Mouse (Mus musculus) lung, postnatal 4 days (tissue): ENCODE measurements at regions not wholly inside any gene's neighbourhood (a gene's known extent, or its start where the extent isn't known, plus 50 kb on each side); places are given as distances from the start of the nearest gene placed in this dataset.
A peak's percentile ranks its signal among the peaks of the same experiment; 100 is the strongest.
"Not testable (repeated sequence)": the region's sequence is repeated elsewhere in the genome, so short reads cannot be mapped to it uniquely, and the experiment has no call there.

Experiments
- DNase-seq, 2 experiments: peaks; one replicate each; pipeline ENCODE4 v3.0.0; 2021

GRCm38 (mm10) chr1:4570730-4571129 lies 237.0 kb upstream of the Gm37988 start:
- DNase-seq: no peak

- DNase-seq: peak; percentile 85 to 94
These were observed 236.1 kb upstream of the Gm37988 start for GRCm38 (mm10) chr1:4571299-4572202.

DNA sequence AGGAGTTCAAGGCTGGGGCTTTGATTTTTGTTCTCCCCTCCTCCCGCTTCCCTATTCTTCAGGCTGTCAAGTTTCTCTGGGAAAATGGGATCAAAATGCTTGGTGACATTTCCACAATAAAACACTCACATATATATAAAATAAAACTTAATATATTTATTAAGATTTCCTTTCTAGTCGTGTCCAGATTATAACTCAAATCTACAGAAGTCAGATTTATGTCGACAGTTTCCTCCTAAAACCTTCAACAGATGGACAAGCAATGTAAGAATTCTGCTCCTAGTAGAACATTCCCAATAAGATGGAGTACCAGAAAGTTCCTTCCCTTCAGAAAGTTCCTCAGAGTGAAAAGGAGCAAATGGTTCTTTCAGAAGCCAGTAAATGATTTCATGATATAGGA lies 235.4 kb upstream of the Gm37988 start:
- no peak for DNase-seq

- no peak for DNase-seq
These were observed 233.6 kb upstream of the Gm37988 start for GRCm38 (mm10) chr1:4574101-4574500.

GRCm38 (mm10) chr1:4576957-4577356 lies 230.7 kb upstream of the Gm37988 start:
- DNase-seq: no peak

DNA sequence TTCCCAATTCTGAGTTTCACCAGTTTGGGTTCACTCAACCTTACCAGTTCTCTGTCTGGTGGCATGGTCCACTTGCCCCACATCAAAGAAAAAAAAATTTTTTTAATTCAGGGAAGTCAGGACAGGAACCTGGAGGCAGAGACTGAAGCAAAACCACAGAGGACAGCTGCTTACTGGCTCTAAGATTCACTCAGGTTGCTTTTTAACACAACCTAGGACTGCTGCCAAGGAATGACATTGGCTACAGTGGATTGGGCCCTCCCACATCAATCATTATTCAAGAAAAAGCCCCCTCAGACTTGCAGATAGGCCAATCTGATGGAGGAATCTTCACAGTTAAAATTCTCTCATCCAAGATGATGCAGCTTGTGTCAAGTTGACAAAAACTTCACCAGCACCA lies 225.2 kb upstream of the Gm37988 start:
- no peak for DNase-seq

GRCm38 (mm10) chr1:4597856-4598255 lies 209.8 kb upstream of the Gm37988 start:
- no peak for DNase-seq

DNA sequence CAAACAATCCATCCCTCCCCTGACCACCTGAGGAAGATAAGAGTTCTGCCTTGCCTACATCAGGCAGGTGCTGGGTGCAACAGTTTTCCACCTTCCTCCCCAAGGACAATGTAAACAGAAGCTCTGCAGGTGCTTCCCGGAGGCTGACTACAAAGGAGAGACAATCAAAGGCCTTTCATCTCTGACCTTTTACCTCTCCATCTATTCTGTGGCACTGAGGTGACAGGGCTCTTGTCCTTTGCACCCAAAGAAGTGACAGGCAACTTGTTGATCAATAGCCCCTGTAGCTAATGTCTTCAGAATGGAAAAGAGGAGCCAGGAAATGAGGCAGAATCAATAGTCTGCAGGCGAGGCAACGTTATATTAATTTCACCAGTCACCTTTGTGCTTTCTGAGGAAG lies 209.3 kb upstream of the Gm37988 start:
- DNase-seq: no peak

DNA sequence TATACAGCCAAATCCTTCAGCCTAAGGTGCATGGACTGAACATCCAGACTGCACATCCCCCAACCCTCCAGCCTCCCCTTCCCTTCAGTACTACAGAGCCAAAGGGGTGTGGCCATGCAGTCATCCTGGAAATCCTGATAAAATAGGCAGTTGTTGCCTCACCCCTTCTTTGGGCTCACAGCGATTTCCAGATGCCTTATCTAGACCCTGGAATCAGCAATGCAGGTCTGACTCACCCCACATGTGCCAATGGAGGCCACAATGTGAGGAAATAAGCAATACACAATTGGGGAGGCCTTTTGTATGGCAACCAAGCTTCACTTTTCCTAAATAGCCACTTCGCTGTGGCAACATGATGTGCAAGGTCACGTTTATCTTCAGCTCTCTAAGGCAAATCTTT lies 205.3 kb upstream of the Gm37988 start:
- DNase-seq: peak; percentile 32 to 51

- DNase-seq: no peak
These were observed 198.9 kb upstream of the Gm37988 start for GRCm38 (mm10) chr1:4608824-4609223.

DNA sequence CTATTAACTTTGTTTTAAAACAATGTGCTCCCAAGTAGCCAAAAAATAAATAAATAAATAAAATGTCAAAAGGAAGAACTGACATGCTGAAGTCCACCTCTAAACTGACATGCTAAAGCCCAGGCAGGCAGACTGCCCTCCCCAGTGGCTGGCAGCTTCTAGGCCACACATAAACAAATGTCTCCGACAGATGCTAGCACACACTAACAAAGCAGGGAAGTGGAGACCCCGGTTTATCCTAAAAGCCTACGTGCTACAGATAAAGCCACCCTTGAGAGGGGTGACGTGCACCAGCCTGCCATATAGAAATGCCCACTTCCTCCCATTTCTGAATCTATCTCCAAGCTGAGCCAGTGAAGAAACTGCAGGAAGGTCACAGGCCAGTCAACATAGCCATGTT lies 194.4 kb upstream of the Gm37988 start:
- peak; percentile 42 to 82 for DNase-seq

DNA sequence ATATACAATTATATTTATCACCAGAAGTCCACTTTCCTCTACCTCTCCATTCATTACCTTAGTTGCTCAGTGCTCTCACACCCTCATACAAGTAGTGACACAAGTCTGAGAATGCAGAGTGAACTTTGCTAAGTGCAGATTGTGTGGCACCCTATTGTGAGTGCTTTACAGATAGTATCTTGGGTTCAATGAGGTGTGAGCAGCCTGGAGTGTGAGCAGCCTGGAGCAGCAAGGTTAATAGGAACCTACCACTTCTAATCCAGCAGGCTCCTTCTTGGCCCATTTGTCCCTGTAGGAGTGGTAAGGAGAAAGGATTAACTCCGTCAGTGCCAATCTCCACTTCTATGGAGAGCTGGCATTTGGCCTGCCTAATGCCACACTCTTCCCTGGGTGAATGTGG lies 192.4 kb upstream of the Gm37988 start:
- no peak for DNase-seq

DNA sequence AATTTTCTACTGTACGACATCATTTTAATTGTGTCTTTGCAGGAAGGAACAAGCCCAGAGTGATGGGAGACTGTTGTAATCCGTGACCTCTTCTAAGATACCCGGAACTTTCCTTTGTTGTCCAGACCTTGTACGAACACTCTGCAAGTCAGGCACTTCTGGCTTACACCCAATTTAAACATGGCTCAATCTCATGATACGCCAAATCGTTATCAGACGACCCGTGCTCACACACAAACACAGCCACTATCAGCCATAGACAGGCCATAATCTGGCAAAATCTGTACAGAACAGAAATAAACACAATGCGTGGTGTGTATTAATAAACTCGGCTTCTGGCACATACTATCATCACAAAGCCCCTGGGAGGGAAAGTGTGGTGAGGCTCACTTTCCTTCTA lies 190.2 kb upstream of the Gm37988 start:
- DNase-seq: peak; percentile 52 to 66

- no peak for DNase-seq
These were observed 185.3 kb upstream of the Gm37988 start for GRCm38 (mm10) chr1:4622408-4622807.

GRCm38 (mm10) chr1:4623268-4623667 lies 184.4 kb upstream of the Gm37988 start:
- peak; percentile 23 to 43 for DNase-seq

DNA sequence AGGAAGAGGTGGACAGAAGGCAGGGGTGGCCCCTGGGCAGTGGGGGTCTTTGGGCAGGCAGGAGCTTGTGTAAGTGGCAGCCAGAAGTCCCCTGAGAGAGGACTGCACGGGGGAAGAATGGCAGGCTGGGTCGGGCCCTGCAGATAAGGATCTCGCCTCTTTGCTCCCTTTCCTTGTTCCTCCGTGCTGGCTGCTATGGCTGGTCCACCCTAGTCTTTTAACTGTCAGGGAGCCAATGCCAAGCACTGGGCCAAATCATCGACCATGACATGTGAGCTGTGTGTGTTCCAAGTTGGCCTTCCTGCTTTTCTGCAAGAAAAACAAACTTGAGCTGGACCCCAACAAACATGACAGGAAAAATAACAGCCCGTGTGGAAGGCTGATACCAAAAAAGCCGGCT lies 153.8 kb upstream of the Gm37988 start:
- DNase-seq: peak in 1 of 2 experiments; percentile 42

- DNase-seq: no peak
These were observed 152.4 kb upstream of the Gm37988 start for GRCm38 (mm10) chr1:4655252-4655651.

DNA sequence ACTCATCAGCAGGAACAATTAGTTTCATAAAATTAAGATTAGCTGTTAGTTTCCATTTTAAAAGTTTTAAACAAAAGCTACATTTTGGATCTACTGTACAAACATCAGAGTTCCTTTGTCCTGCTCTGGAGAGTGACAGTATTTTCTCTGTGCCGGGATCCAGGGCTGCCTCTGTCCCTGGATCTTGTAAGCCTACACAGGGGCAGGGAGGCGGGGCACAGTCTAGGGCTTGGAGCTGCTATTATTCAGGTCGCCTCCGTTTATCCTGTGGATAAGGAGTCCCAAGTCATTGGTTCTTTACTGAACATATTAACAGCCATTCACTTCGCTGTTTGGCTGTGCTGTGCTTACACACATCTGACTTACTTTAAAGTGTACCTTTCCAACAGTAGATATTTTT lies 150.8 kb upstream of the Gm37988 start:
- no peak for DNase-seq

DNA sequence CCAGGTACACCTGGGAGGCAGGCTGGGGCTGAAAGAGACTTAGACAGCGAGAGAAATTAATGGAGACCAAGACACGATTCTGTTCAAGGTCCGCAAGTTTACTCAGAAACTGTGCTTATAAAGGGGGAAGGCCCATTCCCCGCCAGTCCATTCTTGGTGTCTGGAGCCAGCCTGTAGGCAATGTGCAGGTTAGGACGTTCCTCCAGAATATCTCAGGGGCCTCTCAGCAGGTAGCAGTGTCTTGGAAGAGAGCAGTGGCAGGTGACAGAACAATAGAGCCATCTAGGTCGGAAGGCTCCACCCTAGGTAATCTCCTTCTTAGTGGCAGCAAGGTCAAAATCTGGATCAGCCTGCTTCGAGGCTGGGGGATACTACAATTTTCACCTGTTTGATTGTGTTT lies 147.6 kb upstream of the Gm37988 start:
- DNase-seq: not testable (repeated sequence)

- not testable (repeated sequence) for DNase-seq
These were observed 147.1 kb upstream of the Gm37988 start for GRCm38 (mm10) chr1:4660616-4661015.

DNA sequence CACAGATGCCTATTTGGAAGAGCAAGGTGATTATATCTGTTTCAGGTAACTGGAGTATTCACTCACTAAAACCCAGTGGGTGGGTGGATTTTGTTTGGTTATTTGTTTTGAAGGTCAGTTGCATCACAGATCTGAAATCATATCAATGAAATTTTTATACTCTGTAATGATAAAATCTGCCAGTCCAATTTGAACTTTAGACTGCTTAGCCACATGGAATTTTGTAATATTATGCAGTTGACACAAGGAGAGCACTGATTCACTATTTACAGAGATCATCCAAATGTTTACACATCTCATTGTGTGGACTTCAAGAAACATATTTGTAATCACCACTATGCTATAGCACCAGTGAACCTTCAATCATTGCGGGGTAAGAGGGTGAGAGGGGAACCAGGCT lies 145.9 kb upstream of the Gm37988 start:
- no peak for DNase-seq

GRCm38 (mm10) chr1:4669732-4670131 lies 138.0 kb upstream of the Gm37988 start:
- DNase-seq: no peak

DNA sequence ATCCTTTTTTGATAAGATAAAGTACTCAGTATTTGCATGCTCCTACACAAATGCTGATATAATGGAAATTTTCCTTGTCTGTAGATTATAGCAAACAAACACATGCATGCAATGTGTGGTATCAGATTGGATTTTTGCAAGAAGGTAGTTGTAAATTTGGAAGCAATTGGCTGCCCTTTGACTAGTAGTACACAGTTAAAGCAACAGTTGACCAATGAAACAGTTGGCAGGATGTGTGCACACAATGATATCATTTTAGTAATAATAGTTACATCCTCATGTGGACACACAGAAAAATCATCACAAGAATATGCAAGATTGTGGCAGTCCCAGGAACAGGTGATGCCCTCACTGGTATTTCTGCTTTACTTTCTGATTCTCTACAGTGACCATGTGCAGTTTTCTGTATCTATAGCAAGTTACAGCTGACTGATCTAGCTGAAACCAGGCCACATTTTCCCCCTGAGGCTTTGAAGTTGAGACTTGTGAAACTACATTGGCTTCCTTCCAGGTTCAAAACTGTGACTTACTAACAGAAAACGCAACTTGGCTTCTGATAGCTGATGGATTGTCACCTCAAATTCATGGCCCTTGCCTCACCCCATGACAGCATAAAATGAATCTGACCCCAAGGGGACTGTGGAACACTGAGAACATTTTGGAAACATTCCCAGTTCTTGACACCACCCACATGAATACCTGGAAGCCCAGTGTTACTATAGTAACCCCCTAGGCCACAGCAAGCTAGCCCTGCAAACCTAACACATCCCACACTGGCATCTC lies 136.3 kb upstream of the Gm37988 start:
- no peak for DNase-seq

DNA sequence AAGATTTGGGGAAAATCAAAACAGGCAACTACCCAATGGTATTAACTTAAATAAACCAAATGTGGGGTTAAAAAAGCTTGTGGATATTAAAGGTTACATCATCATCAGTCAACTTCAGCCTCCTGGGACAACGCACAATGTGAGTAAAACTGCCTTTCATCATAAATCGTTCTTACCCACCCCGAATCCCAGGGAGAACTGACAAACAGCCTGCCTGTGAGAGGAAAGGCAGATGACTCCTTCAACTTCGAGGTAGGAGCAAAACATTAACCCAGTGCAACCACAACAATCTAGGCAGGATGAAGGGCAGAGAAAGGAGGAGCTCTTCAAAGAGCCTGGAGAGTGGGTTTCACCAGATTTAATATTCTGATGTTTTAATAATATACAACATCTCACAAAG lies 135.3 kb upstream of the Gm37988 start:
- DNase-seq: no peak
